Mouse (Mus musculus): Measurements from ENCODE around the gene Gm45837.

The Gm45837 gene

DNA sequence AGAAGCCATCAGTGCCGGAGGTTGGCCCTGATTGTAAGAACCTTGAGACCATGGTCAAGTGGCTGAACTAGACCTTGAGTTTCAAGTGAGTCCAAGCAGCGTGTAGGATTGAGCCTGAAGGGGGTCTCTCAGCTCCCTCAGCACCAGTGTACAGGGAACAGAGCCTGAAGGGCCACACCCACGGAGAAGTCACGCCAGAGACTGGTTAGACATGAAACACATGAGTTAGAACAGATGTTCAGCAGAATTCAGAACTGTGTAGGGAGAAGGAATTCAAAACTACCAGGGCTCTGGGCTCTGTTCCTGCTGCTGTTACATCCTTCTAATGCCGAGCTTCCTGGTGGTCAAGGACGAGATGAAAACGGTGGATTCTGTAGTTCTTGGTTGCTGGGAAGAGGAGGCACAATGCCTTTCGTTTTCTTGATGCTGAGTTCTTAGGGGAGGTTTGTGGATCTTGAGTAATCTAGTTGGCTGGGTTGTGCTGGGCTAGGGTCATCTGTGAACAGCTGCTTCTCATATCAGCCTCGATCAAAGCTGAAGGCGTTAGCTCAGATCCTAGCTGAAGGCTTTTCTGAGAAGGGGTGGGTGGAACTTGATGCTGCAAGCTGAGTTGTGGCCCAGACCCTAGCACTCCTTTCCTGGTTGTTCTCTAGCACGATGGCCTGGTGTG lies at the start of gene Gm45837:
Gene Gm45837, plus strand, starts transcription at position 620 of the 670 bp plus-strand sequence.
- no peak for DNase-seq

DNA sequence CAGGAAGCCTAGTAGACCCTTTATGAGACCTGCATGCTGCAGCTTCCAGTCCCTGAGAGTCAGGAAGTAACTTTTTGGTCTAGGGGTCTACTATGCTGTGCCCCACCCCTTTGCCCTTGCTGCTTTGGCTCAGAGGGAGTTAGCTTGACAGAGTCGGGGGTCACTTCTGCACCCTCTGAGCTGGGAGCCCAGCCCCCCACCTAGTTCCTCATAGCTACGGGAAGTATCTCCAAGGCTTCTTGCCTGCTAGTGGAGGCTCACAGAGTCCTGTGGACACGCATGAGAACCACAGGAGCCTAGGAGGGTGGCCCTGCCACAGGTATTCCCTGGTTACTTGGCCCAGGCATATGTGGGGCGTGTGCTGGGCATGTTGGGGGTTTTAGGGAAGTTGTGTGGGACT lies 49.7 kb upstream of the Gm45837 start:
- DNase-seq = no peak

DNA sequence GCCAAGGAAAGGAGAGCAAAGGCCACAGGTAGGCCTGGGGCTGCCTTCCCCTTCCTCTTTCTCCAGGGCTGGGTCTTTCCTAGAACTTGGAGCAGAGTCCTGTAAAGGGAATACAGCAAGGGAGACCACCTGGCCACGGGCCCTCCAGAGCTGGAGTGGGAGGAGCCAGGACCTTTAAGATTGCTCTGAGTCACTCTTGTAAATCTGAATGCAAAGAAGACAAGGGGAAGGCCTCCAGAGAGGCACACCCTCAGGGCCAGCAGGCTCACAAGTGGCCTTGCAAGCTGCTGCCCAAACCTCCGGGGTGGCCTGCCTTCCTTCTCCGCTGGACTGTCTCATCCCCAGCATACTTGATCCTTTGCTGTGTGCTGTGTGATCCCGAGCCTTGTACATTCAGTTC lies 48.9 kb upstream of the Gm45837 start:
- DNase-seq = no peak

DNA sequence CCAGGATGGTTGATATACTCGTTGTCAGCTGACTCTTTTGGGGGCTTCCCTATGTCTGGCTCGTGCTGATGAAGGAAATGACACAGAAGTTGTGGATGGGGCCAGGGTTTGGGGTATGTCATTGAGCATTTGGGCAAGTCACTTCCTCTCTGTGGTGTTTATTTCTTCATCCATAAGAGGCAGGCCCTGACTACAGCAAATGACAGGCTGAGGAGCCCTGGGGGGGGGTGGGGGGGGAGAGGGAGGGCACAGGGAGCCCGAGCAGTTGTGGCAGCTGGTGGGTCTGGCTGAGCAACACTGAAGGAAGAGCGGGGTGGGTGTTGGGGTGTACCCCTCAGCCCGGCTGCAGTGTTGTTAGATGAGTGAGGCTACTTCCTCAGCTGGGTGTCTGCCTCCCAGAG lies 47.9 kb upstream of the Gm45837 start:
- no peak for DNase-seq

DNA sequence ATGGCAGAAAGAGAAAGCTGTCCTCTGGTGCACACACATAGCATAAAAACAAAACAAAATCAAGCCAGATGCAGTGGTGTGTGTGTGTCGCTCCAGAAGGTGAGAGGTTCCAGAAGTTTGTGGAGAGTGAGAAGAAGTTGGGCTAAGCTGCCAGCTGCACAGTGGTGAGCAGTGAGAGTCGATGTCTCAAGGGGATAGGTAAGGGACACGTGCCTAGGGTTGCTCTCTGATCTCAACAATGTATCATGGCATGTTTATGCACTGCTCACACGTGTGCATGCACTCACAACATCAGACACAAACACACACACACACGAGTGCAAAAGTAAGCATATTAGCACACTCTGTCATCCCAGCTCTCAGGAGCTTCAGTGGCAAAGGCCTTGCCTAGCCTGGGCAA lies 46.8 kb upstream of the Gm45837 start:
- no peak for DNase-seq

DNA sequence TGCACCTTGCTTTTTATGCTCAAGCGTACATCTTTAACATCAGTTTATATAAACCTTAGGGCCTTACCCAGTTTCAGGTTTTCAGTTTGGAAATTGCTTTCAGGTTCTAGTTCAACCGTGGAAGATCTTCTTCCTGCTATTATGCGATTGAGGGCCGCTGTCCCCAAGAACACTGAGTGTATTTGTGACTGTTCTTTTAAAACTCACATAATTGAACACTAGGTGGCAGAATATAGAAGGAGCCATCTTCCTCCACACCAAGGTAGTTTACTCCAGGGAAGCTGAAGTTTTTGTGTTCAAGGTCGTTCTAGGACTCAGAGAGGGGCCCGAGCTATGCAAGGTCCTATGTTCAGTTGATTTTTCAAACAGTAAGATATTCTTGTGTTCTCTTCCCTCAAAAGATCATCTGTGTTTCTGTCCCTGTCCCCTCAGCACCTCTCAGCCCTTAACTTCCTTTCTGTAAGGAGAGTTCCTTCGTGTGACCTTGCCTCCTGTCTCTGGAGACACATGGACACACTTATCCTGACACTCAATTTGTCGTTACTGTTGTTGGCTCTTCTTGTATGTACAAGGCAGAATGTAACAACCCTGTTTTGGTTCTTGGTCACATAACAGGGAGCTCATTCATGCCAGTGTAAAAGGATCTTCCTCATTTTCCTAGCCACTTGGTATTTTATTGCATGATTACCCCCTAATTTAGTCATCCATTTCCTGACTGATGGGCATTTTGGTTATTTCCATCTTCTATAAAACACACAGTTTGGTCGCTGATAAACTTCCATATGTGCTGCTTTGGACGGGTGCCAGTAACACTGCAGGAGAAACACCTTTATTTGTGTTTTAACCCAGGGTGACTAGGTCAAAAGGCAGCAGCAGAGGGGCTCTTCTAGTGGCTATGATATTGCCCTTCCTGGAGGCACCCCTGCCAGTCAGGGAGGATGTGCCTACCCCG lies 42.5 kb upstream of the Gm45837 start:
- no peak for DNase-seq

DNA sequence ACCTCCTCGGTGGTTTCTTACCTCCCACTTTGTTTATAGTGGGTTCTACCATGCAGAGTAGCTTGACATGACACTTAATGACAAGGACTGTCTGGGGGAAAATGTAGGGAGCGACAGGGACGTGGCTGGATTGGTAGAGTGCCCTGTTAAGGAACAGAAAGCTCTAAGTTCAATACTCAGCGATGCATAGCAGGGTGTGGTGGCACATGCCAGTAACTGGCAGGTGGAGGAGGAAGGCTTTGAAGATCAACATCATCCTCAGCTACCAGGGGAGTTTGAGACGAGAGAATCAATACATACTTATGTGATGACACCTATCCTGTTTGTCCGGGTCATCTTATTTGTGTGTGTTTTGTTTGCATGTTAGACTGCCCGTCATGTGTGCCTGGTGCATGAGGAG lies 41.0 kb upstream of the Gm45837 start:
- no peak for DNase-seq

DNA sequence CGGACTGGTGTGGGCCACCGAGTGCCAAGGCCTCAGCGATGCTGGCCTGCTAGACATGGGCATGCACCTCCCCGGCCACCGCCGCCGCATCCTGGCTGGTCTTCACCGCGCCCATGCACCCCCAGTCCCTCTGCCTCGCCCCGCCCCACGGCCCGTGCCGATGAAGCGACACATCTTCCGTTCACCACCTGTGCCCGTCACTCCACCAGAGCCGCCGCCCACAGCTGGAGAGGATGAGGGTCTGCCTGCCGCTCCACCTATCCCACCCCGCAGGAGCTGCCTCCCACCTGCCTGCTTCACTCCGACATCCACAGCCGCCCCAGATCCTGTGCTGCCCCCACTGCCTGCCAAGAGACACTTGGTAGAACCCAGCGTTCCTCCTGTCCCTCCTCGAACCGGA lies 37.6 kb upstream of the Gm45837 start:
- no peak for DNase-seq

DNA sequence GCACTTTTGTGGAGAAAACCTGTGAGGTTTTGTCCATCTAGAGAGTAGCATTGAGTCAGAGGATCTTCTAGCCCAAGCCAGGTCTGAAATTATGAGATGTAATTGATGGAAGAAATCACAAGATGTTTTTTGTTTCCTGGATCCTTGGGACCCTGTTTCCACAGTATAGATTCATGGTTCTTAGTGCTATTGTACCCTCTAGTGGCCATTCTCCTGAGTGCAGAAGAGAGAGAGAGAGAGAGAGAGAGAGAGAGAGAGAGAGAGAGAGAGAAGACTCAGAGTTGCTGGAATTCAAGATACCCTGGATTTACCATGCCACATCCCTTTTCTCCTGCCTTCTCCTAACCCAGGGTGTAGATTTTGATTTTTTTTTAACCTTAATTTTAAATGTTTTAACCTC lies 36.5 kb upstream of the Gm45837 start:
- peak in 1 of 2 experiments; percentile 58 for DNase-seq

DNA sequence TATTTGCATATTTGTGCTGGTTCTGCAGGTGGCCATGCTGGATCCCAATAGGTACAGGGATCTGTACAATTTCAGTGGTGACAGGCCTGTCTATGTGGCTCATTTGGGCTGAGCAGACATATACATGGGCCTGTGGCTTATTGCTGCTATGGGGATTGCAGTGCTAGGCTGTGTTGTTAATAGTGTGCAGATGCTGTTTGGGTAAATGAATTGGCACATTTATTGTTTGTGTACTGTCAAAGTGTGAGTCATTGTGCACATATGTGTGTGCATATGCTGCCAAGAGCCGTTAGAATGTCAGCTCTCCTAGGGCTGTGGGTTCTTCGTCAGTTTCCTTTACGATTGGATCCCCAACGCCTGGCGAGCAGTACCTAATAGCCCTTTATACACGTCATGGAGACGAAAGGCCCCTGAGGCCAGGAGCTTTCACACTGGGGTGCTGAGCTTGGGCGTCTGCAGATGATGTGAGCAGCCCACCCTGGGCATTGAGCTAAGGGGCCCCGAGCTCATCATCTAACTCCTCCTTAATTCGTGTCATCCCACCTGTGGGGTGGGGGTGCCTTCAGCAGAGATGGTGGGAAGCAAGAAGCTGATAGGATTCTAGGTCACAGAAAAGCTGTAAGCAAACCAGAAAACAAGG lies 33.9 kb upstream of the Gm45837 start:
- DNase-seq = no peak

DNA sequence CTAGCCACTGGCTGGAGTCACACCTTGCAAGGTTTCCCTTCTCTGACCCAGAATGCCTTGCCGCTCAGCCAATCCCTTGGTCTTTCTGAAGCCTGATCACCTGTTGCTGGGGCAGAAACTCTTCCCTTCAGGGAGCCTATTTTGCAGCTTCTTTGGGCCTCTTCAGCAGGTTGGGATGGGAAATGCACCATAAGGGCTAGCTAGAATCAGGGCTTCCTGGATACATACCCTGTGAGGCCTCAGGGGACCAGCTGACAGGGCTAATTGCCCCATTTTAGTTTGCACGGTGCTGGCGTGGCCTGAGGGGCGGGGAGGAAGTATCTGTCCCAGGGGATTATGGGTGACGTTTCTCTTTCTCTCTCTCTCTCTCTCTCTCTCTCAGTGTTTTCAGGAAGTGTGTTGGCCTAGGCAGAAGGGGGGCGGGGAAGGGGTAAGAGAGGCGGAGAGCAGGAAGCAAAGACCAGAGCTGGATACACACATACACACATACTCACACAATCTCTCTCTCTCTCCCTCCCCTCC lies 32.9 kb upstream of the Gm45837 start:
- no peak for DNase-seq

DNA sequence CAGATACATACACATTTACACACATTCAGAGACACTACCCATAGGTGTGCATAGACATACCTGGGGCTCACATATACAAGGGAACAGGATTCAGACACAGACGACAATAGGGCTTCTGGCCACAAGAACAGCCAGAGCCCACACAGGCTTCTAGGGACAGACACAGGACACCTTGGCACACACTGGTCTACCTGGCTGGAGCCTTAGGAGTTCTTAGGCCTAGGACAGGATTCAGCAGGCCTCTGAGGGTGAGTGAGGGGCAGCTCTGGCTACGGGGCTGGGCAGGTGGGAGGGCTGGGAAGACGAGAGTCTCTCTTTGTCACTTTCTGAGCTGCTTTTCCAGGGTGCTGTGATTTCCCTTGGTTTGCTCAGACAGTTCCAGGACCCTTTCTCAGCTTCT lies 32.4 kb upstream of the Gm45837 start:
- DNase-seq = no peak

DNA sequence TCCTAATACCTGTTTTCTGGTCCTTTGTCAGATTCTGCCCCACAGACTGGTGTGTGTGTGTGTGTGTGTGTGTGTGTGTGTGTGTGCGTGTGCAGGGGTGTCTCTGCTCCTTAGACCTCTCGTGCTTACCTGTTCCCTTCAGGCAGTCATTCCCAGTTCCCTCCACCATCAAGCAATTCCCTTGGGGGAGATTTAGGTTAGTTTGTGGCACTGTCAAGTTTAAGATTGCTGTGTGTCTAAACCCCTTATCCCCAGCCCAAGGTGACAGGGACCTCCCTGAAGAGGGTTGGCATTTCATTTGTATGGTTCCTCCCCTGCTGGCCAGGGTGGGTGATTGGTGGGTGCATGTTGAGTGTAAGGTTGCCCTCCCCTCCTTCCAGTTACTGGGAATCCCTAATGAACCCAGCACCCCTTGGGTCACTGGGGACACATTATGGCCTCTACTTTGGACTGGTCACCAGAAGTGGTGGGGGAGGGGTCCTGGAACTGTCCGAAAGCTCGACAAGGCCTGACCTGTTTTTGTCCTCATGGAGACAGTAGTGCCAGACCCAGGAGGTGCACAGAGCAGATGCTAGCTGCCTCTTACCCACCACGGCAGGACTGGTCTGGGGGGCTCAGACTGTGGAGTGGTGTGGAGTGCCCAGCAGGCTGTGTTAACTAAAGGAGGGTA lies 31.8 kb upstream of the Gm45837 start:
- DNase-seq = no peak

DNA sequence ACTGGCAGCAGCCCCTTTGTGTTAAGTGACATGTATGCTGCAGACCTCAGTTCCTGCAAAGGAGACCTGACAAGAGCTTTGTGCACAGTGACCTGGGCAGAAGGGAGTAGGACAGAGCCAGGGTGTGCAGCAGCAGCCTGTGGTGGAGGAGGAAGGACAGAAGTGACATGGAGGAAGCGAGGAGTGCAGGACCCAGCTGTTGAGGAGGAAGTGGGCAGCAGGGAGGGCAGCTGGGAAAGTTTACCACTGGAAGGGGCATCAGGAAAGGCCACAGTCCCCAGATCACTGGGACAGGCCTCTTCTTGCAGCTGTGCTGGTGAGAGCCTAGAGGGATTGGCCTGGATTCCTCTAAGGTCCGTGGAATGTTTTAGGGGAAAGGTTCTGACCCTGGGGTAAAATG lies 31.0 kb upstream of the Gm45837 start:
- no peak for DNase-seq

DNA sequence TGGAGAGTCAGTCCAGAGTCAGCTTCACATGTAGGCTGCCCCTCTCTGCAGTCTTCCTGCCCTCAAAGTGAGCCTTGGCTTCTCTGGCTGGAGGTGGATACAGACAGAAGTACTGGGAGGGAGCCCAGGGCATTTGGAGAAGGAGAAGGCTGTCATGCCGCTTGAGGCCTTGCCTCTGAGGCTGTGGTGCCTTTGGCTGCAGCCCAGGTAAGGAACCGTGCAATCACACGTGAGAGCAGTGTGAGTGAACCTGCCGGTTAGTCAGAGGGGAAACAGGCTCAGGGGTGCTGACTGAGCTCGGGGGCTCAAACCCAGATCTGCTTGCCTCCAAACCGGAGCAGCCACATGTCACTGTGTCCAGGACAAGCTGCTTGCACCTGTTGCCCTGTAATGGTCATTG lies 29.2 kb upstream of the Gm45837 start:
- DNase-seq = no peak

DNA sequence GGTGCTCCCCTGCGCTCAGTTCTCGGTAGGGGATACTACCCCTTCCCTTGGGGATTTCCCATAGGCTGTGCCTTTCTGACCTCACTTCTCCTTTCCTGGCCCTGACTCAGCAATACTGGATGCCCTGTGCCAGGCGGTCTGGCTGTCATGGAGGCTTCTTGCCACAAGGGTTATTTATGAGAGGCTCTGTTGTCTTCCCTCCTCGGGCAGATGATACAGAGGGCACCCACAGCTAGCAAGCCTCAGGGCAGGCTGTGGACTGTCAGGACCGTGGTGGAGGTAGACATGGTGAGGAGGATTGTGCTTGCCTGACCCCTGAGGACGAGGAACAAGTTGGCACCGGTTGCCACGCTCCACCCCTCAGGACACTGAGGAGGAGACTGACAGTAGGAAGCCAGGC lies 28.3 kb upstream of the Gm45837 start:
- DNase-seq = no peak

DNA sequence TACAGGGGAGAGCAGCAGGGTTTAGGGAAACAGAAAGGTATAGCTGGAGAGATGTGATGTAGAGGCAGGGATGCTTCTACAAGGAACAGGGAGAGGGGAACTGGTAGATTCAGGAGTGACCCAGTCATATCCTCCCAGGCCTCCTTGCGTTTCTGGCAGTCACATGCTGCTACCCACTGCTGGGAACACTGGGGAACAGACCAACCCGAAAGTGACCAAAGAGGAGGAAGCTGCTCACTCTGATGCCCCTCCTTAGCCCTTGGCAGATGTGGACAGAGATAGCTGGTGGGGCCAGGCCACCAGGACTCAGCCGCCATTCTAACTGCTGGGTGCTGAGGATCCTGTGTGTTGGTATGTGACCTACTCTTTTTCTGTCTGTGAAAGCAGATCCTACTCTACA lies 26.9 kb upstream of the Gm45837 start:
- no peak for DNase-seq

DNA sequence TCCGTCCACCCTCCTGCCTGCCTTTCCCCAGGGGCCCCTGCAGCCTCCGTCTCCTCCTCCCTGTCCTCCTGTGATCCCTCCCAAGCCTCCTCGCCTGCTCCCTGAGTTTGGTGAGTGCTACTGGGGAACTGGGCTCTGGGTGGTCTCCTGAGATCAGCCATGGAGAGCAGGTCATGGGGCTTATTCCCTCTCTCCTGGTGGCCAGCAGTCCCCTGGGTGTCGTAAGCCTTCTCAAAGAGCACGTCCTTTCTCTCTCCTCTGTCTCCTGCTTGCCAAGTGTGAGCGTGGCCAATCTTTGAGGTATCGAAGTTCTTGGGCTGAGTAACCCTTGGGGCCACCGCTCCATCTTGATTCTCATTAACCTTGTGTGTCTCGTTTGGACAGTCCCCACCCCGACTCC lies 25.8 kb upstream of the Gm45837 start:
- DNase-seq = no peak

DNA sequence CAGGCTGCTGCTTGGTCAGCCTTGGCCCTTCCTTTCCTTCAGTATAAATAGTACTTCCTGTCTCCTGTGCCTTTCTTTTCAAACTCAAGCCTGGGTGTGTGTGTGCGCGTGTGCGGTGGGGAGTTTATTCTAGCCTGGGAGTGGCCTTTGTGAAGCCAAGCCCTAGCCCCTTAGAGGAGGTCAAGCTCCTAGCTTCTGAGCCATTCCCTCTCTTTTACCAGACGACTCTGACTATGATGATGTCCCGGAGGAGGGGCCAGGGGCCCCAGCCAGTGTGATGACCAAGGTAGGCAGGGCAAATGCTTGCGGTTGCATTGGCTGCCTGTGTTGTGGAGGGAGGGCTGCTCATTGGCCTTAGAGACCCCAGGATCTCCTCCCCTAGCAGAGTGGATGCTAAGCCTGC lies 25.4 kb upstream of the Gm45837 start:
- no peak for DNase-seq

DNA sequence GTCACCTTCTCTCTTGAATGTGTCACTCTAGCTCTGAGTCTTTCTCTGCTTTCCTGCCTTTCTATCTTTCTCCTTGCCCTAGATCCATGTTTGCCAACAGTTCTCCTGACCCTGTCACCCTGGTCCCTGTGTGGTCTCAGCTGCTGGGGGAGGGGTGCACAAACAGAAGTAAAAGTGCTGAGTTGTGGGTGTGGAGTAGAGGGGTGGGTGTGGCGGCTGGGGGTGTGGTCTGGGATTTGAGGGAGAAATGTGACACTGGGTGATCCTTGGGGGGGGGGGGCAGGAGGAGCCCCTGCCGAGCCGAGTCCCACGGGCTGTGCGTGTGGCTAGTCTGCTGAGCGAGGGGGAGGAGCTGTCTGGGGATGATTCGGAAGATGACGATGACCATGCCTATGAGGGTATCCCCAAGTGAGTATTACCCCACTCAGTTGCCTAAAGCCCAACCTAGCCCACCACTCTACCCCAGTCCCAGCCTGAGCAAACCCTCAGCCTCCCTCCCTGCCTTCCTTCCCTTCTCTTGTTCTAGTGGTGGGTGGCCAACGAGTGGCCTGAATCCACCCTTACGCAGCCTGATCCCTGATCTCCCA lies 24.7 kb upstream of the Gm45837 start:
- no peak for DNase-seq

DNA sequence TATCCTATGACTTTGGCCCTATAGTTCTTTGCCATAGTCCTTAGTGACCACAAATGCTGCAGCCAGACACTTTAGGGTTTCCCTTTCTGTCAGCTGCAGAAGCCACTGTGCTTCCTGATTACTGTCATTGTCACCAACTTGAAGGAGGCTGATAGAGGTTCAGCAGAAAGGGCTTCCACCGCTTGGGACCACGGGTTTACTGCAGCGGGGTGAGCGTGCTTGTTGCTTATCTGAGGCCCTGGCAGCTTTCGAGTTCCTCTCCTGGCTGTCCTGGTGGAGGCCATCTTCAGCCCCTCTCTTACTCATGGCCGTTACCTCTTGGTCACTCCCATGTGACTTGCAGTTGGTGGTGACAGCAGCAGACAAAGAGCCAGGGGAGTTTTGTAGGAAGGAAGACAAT lies 21.4 kb upstream of the Gm45837 start:
- DNase-seq = no peak

DNA sequence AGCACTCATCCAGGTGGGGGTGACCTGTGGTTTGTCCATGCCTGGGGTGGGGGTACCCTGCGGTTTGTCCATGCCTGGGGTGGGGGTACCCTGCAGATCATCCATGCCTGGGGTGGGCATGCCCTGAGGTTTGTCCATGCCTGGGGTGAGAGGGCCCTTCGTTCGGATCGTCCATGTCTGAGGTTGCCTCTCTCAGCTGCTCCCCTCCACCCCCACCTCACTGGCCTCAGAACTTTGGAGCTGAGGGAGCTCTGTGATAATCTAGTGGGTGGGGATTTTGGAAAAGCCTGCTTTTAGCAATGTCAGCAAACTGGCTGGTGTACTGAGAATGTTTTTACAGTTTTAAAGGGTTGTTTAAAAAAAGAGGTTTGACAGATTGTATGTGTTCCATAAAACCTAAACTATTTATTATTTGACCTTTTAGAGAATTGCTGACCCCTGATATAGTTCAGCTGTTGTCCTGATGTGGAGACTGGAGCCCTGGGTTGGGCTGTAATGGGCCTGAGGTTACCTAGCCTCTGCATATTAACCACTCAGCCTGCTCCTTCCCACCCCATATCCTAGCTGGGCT lies 18.7 kb upstream of the Gm45837 start:
- no peak for DNase-seq
